Mouse (Mus musculus) stomach, embryonic 14.5 days (tissue): Measurements from ENCODE around the gene Lin7c. TPM values are rescaled to one million over a fixed set of nuclear protein-coding genes. Genes with fewer than 3 reads are reported as not detected.

ENCODE experiments used
- ATAC-seq: fragments of 200-750 bp; cut with Nextera tagmentation; 2 replicates; pipeline ENCODE4 v1.8.0; 2017; ENCODE audit warnings: low read depth, moderate TSS enrichment; ENCODE audit not compliant: insufficient number of reproducible peaks, insufficient read depth, low FRiP score
- H3K27ac ChIP-seq: fragments of 300-500 bp; sonication (generic); 2 replicates; pipeline ENCODE4 v1.5.1; 2014; ENCODE audit warnings: mild to moderate bottlenecking, low read length, moderate library complexity, mixed read lengths
- H3K27me3 ChIP-seq: fragments of 300-500 bp; sonication (generic); 2 replicates; pipeline ENCODE4 v1.6.1; 2014; ENCODE audit warnings: low read length, control low read depth, mixed read lengths; ENCODE audit not compliant: control insufficient read depth, insufficient read depth
- H3K36me3 ChIP-seq: fragments of 300-500 bp; sonication (generic); 2 replicates; pipeline ENCODE4 v1.6.1; 2014; ENCODE audit warnings: mild to moderate bottlenecking, control low read depth, low read length, moderate library complexity, mixed read lengths; ENCODE audit not compliant: control insufficient read depth, insufficient read depth
- H3K4me1 ChIP-seq: fragments of 300-500 bp; sonication (generic); 2 replicates; pipeline ENCODE4 v1.6.1; 2014; ENCODE audit warnings: low read length, control low read depth, mixed read lengths; ENCODE audit not compliant: control insufficient read depth, insufficient read depth
- H3K4me2 ChIP-seq: fragments of 300-500 bp; sonication (generic); replicated peaks from 2 replicates; pipeline ENCODE4 v1.6.1; 2014; ENCODE audit warnings: low read depth, low read length, control low read depth
- H3K4me3 ChIP-seq: fragments of 300-500 bp; sonication (generic); 2 replicates; pipeline ENCODE4 v1.5.1; 2014; ENCODE audit warnings: low read depth, low read length, control low read depth
- H3K9ac ChIP-seq: fragments of 300-500 bp; sonication (generic); replicated peaks from 2 replicates; pipeline ENCODE4 v1.6.1; 2014; ENCODE audit warnings: low read depth, mild to moderate bottlenecking, control low read depth, low read length, moderate library complexity, mixed read lengths
- H3K9me3 ChIP-seq: fragments of 300-500 bp; sonication (generic); 2 replicates; pipeline ENCODE4 v1.6.1; 2016; ENCODE audit warnings: low read depth, low read length, control low read depth; ENCODE audit not compliant: control insufficient read depth
- WGBS: fragments of 180-500 bp; shearing (Covaris S2); extraction: QIAGEN DNeasy Blood & Tissue Kit; methylation state at CpG from one replicate; pipeline ENCODE4 v1.1.7; 2014; 5-methylcytosine and 5-hydroxymethylcytosine counted together
- polyA plus RNA-seq: library from polyadenylated mRNA; unstranded; fragments of >200 nt; fragmentation: Nextera tagmentation; extraction: Ambion mirVana; gene quantifications from 2 replicates; pipeline ENCODE4 v1.2.1, GENCODE M21; 2014

Lin7c gene
- polyA plus RNA-seq, 1 experiment from 2014 or later, result 68.8 TPM

GRCm38 (mm10) chr2:109904171-109904821, 13.6 kb downstream of the Lin7c start:
- Histone ChIP-seq H3K27ac (no peak overlapping the region), H3K36me3 (peaks cover 3% of the 10 kb centered on the region; the same call in 1 of the 2 replicates), H3K9me3 (no peaks in the 10 kb centered on the region), H3K4me1 (no peaks in the 10 kb centered on the region), H3K4me3 (no peak overlapping the region), H3K9ac (no peak overlapping the region), H3K27me3 (no peaks in the 10 kb centered on the region), H3K4me2 (no peak overlapping the region)
- ATAC-seq, result 0 out of 2 replicates have a peak, but pooled peaks have one; percentile 43
- WGBS, result under 1% methylated on average over 7 of the region's 7 CpGs

DNA sequence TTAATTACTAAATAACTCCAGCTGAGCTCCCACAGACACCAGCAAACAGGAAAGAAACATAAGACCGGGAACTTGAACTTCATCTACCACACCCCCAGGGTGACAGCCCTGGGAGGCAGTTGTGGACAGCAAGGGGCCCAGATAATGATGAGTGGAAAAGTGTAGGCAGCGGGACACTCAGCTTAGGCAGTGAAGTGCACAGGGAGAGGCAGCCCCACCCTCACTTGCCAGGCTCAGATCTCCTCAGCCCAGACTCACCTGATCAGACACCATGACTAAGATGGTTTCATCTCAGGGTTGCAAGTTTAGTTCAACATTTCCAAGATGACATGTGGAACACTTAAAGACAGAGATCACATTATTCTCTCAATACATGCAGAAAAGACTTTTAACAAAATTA, 18.5 kb downstream of the Lin7c start:
- H3K27me3 ChIP-seq, result no peaks in the 10 kb centered on the region
- no peak overlapping the region for H3K4me2 ChIP-seq
- no peak overlapping the region for H3K4me3 ChIP-seq
- no peaks in the 10 kb centered on the region for H3K36me3 ChIP-seq
- H3K27ac ChIP-seq, result no peak overlapping the region
- H3K9ac ChIP-seq, result no peak overlapping the region
- ATAC-seq, result no peak
- 67% methylated on average over 2 of the region's 2 CpGs for WGBS
- H3K4me1 ChIP-seq, result no peaks in the 10 kb centered on the region
- H3K9me3 ChIP-seq, result no peaks in the 10 kb centered on the region

GRCm38 (mm10) chr2:109912216-109912615, 21.6 kb downstream of the Lin7c start:
- 92% methylated on average over 8 of the region's 8 CpGs for WGBS

DNA sequence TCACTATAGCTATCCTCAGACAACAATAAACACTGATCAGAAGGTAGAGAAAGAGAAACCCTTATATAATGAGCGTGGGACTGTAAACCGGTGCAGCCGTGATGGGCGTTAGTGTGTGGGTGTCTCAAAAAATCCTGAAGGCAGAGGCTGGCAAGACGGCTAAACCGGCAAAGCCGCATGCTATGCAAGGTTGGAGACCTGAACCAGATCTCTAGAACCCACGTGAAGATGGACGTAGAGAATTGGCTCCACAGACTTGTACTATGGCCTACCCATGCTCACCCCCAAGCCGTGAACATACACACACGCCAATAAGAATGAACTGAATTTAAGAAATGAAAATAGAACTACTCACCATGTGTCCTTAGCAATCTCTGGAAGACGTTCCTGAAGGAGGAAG, 22.1 kb downstream of the Lin7c start:
- WGBS, result 88% methylated on average over 12 of the region's 12 CpGs
- Histone ChIP-seq H3K27ac (no peak overlapping the region), H3K4me2 (no peak overlapping the region), H3K27me3 (no peaks in the 10 kb centered on the region), H3K4me1 (0 out of 2 replicates have a peak, but pooled peaks cover 3% of the 10 kb centered on the region), H3K36me3 (no peaks in the 10 kb centered on the region), H3K9ac (no peak overlapping the region), H3K4me3 (no peak overlapping the region), H3K9me3 (no peaks in the 10 kb centered on the region)
- ATAC-seq, result no peak

More at GRCm38 (mm10) chr2:109912216-109912615, 21.6 kb downstream of the Lin7c start:
- Histone ChIP-seq H3K9ac (no peak overlapping the region), H3K9me3 (no peaks in the 10 kb centered on the region), H3K4me1 (0 out of 2 replicates have a peak, but pooled peaks cover 3% of the 10 kb centered on the region), H3K4me3 (no peak overlapping the region), H3K4me2 (no peak overlapping the region), H3K36me3 (no peaks in the 10 kb centered on the region), H3K27ac (no peak overlapping the region), H3K27me3 (no peaks in the 10 kb centered on the region)
- no peak for ATAC-seq

DNA sequence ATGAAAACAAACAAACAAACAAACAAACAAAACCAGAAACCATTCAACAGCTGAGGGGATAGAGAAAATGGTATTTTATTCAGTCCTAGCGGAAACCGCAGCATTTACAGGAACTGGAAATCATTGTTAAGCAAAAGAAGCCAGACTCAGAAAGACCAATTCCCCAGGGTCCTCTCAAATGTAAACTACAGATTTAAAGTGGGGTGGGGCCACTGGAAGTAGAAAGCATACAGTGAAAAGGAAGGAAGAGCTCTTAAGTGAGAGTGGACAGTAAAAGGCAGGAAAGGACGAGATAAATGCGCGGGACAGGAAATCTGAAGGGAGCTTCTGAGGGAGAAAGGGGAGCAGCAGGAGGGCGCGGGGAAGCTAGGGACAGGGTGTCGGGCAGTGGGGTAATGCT, 22.6 kb downstream of the Lin7c start:
- H3K4me1 ChIP-seq, result 0 out of 2 replicates have a peak, but pooled peaks cover 3% of the 10 kb centered on the region
- no peak overlapping the region for H3K9ac ChIP-seq
- no peak for ATAC-seq
- H3K4me2 ChIP-seq, result no peak overlapping the region
- no peaks in the 10 kb centered on the region for H3K27me3 ChIP-seq
- H3K36me3 ChIP-seq, result no peaks in the 10 kb centered on the region
- 63% methylated on average over 8 of the region's 8 CpGs for WGBS
- H3K4me3 ChIP-seq, result no peak overlapping the region
- H3K27ac ChIP-seq, result no peak overlapping the region
- H3K9me3 ChIP-seq, result no peaks in the 10 kb centered on the region

- no peak for ATAC-seq
These were observed 23.9 kb downstream of the Lin7c start for GRCm38 (mm10) chr2:109914601-109915000.

GRCm38 (mm10) chr2:109916782-109917495, 26.3 kb downstream of the Lin7c start:
- ATAC-seq, result 0 out of 2 replicates have a peak, but pooled peaks have one; percentile 2
- H3K27ac ChIP-seq, result no peak overlapping the region
- no peak overlapping the region for H3K9ac ChIP-seq

More at GRCm38 (mm10) chr2:109914601-109915000, 23.9 kb downstream of the Lin7c start:
- Histone ChIP-seq H3K4me3 (no peak overlapping the region), H3K9ac (no peak overlapping the region), H3K36me3 (no peaks in the 10 kb centered on the region), H3K9me3 (no peaks in the 10 kb centered on the region), H3K4me2 (no peak overlapping the region), H3K27ac (no peak overlapping the region), H3K4me1 (peaks cover 11% of the 10 kb centered on the region), H3K27me3 (no peaks in the 10 kb centered on the region)

DNA sequence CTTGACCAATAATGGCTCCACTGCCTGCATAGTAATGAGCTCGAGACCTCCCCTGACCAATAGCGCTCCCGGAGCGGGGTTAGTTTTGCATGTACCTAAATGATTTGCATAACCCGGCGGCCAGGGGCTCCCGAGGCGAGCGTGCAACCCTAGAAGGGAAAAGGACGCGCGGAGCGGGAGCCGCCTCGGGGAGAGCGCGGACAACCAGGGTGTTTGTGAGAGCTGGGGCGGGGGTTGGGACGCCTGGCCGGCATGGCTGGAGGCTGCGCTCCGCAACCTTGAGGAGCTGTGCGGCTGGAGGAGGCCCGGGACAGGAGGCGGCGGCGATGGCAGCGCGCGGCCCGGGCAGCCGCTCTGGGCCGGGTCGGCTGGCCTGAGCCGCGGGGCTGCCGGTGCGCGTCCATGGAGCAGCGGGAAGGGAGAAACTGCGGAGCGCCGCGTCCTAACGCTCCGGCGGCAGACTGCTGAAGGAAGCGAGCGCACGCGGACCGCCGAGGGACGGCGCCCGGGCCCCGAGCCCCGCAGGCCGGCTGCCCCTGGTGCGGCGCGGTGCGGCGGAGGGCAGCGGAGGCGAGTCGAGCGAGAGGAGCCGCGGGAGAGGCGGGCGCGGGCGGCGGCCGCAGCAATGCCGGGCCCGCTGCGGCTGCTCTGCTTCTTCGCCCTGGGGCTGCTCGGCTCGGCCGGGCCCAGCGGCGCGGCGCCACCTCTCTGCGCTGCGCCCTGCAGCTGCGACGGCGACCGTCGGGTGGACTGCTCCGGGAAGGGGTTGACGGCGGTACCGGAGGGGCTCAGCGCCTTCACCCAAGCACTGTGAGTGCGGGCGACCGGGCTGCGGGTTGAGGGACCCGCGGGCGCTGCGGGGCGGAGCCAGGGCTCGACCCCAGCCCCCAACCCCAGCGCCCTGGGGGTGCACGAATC, 27.1 kb downstream of the Lin7c start, which contains the start of gene Lgr4:
Lgr4 (plus strand) TSS at position 152 of the 918 bp plus-strand sequence.
- Histone ChIP-seq H3K4me3 (peak within 1 kb of the TSS; percentile 92), H3K9me3 (no peaks in the 10 kb centered on the region), H3K4me2 (peak within 1 kb of the TSS; percentile 57), H3K4me1 (peaks cover 27% of the 10 kb centered on the region), H3K27me3 (no peaks in the 10 kb centered on the region), H3K36me3 (no peaks in the 10 kb centered on the region; the same call in 1 of the 2 replicates), H3K9ac (peak within 1 kb of the TSS; percentile 98), H3K27ac (peak within 1 kb of the TSS; percentile 98)
- under 1% methylated on average over 99 of the region's 111 CpGs for WGBS
- peak; percentile 99 for ATAC-seq

More at GRCm38 (mm10) chr2:109916782-109917495, 26.3 kb downstream of the Lin7c start:
- Histone ChIP-seq H3K9me3 (no peaks in the 10 kb centered on the region), H3K27me3 (no peaks in the 10 kb centered on the region), H3K36me3 (no peaks in the 10 kb centered on the region; the same call in 1 of the 2 replicates), H3K4me3 (no peak overlapping the region), H3K4me1 (peaks cover 27% of the 10 kb centered on the region), H3K4me2 (peak overlapping the region; percentile 39)
- WGBS, result 7% methylated on average over 11 of the region's 11 CpGs
